Mouse (Mus musculus) hematopoietic stem cell, adult 5-6 weeks (primary cell): ENCODE results near the gene En1. TPM values are rescaled to one million over a fixed set of nuclear protein-coding genes. Genes with fewer than 3 reads are reported as not detected.

Source experiments
- ATAC-seq, 2 experiments: fragments of 125-278 bp in 1 of 2; replicated peaks in 1 of 2; 2 replicates each; pipeline ENCODE4 v1.8.0; 2016 to 2017; ENCODE audit warnings: inconsistent platforms in 2 of 2, mild to moderate bottlenecking in 2 of 2, moderate number of reproducible peaks in 2 of 2, low read depth in 1 of 2, moderate TSS enrichment in 1 of 2; ENCODE audit not compliant: low FRiP score in 2 of 2, poor library complexity in 2 of 2, severe bottlenecking in 2 of 2, insufficient read depth in 1 of 2, low TSS enrichment in 1 of 2
- total RNA-seq: library from RNA; stranded (forward); fragments of 172-1452, 232-1000 nt; gene quantifications from 2 replicates; pipeline ENCODE4 v1.2.3, GENCODE M21; 2017

Gene En1
- total RNA-seq: not detected in 2 replicates

- ATAC-seq: no peak
Observed at GRCm38 (mm10) chr1:120602031-120602730, at the start of gene En1. TSS of gene En1 (plus strand) at chr1:120602418.

DNA sequence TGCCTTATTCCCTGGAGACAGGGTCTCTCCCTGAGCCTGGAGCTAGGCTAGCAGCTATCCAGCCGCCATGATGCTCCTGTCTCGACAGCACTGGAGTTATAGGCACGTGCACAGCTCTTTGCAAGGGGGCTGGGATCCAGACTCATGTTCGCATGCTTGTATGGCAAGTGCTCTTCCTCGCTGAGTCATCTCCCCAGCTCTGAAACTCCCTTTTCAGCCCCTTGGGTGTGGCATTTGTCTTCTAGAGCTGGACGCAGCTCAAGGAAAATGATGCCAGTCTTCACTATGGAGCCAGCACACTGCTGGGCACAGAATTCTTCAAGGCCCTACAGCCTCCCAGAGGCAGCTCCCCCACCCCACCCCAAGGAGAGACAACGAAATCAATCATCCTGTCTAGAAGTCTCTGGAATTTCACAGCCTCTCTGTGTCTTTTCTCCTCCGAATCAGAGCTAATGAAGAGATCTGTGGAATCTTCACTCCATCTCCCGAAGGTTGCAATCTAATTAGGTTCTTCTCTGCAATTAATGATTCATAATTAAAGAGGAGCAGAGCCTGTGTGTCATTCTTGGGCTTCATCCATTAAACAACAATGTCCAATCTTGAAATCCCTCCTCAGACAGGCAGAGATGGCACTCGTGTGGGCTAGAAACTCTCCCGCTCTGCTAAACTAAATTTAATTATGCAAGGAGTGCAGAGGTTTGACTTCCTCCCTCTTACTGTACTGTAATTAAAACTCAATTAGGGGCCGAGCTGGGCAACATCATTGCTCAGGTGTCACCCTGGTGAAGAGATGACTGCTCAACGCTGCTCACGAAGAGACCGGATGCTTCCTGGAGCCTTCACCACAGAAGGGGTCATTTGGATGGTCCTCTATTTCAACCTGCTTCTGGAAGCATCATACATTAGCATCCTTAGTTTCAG lies 45.0 kb upstream of the En1 start:
- ATAC-seq: no peak

DNA sequence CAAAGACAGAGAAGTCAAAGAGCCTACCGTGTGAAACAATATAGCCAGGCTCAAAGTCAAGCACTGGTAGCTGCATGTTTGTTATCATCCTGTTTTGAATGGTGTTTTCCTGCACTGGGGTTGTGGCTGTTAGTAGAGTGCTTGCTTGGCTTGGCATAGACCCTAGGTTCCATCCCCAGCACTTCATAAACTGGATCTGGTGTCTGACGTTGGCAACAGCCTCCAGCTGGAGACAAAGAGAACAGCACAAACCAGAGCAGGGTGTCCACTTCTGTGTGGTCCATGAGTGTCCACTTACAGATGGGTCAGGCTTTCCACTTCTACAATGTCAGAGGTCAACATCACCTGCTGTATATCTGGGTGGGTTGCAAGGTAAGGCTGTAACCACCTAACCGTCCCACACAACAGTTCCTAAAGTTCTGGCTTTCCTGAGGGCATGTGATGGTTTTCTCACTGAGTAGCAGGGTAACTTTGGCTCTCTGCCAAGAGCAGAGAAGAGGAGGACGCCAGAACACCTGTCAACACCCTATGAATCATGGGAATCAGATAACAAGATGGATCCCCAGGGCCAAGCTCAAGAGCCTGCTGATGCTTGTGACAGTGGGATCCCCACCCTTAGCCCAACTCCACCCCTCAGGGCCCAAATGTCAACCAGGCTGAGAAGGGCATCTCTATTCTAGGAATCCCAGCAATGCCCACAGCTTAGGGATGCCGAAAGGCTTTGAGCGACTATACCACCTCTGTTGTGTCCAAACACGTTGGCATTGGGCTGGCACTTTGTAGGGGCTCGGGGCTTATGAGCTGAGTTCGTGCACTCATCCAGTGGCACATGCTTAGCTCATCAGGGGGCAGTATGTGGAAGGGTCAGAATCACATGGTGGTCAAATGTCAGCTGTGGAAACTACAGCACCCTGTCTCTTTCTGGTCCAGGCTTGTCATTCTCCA lies 43.6 kb upstream of the En1 start:
- no peak for ATAC-seq

GRCm38 (mm10) chr1:120559911-120560310 lies 42.3 kb upstream of the En1 start:
- no peak for ATAC-seq

GRCm38 (mm10) chr1:120581306-120581705 lies 20.9 kb upstream of the En1 start:
- ATAC-seq: no peak

DNA sequence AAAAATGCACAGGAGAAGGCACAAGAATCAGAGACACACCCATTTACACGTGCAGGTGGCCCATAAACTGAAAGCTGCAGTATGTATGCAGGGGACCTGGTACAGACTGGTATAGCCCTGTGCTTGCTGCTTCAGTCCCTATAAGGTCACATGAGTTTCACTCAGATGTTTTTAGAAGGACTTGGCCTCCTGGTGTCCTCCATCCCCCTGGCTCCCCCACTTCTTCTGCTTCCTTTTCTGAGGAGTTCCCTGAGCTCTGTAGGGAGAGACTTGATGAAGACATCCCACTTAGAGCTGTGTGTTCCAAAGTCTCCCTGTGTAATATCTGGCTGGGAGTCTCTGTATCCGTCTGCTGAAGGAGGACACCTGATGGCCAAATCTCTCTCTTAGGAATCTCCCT lies 16.7 kb upstream of the En1 start:
- no peak for ATAC-seq

DNA sequence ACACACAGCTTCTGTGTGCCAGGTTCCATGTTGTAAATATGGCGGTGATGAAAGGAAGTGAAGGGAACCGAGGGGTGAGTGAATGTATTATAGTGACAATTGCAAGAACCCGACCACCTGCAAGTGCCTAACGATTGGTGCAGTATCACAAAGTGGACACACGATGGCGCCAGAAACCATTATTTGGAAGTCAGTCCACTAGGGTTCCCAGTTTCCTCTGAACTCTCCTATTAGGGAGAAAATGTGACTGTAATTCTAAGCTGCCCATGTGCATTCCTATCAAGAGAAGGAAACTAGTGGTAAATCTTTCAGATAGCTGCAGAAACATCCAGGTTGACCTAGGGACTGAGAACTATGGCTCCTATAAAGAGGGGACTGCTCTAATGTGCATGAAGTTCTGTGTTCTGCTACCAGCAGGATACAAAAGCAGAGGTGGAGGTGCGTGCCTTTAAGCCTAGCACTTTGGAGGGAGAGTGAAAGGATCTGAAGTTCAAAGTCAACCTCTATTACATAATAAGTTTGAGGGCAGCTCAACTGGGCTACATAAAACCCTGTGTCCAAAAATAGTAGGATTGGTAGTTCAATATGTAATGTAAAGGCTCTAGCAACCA lies 15.6 kb upstream of the En1 start:
- peak; percentile 51 to 62; a peak in 3 of 4 replicates for ATAC-seq

- no peak for ATAC-seq
Observed at GRCm38 (mm10) chr1:120587431-120587830, 14.8 kb upstream of the En1 start.

GRCm38 (mm10) chr1:120587960-120588359 lies 14.3 kb upstream of the En1 start:
- no peak for ATAC-seq

- no peak for ATAC-seq
Observed at GRCm38 (mm10) chr1:120588362-120589027, 13.7 kb upstream of the En1 start.

GRCm38 (mm10) chr1:120593236-120593919 lies 8.8 kb upstream of the En1 start:
- ATAC-seq: no peak

DNA sequence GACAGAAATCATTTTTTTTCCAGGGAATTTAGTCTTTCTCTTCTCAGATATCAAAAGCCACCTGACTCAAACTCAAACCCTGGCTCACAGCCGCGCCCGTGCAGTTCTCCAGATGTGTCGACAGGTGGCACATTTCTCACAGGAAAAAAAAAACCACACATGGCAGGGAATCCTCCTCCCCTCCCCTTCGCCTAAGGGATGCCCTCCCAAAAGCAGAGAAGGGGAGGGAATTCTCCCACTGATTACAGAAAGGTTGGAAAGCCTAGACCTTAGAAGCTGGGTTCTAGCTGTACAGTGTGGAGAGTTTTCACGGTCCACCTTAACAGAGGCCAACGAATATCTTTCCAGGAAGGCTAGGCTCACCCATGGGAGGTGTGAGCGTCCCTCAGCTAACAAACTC lies 7.6 kb upstream of the En1 start:
- no peak for ATAC-seq

- ATAC-seq: no peak
Observed at GRCm38 (mm10) chr1:120595471-120596240, 6.6 kb upstream of the En1 start.

DNA sequence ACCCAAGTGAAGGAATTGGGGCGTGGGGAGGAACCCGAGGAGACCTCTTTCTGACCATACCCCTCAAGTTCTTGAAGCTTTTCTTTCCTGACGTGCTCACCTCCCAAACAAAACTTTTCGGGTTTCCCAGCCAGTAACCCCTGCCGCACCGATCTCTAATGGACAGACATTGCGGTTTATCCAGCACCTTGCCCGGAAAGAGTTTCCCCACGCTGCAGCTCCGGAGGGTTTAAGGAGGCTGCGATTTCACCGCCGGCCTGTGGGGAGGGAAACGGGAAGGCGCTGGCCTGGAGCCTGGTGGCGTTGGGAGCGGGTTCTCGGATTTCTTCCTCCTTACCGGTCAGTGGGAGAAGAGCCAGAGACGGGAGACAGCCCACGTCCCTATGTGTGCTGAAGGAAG lies 5.9 kb upstream of the En1 start:
- ATAC-seq: 0 out of 4 replicates have a peak, but pooled peaks of 1 of the 2 experiments have one; percentile 11

DNA sequence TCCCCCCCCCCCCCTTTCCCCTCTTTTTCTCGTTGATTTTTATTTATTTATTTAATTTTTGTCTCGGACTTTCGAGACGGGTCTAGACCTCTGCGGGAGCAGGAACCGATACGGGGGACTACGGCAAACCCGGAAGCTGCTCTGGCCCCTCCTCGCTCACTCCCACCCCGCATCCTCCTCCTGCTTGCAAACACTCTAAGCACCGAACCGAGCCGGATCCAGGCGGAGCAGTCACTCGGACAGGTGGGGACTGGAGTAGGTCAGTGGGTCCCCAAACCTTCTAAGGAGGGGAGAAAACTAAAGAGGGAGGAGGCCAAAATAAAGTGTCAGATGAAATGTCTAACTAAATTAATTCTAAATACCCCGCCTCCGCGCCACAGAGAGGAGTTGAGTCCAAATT lies 5.4 kb upstream of the En1 start:
- ATAC-seq: no peak
